Mouse (Mus musculus): ENCODE measurements around the gene Ccr8.

The Ccr8 gene

DNA sequence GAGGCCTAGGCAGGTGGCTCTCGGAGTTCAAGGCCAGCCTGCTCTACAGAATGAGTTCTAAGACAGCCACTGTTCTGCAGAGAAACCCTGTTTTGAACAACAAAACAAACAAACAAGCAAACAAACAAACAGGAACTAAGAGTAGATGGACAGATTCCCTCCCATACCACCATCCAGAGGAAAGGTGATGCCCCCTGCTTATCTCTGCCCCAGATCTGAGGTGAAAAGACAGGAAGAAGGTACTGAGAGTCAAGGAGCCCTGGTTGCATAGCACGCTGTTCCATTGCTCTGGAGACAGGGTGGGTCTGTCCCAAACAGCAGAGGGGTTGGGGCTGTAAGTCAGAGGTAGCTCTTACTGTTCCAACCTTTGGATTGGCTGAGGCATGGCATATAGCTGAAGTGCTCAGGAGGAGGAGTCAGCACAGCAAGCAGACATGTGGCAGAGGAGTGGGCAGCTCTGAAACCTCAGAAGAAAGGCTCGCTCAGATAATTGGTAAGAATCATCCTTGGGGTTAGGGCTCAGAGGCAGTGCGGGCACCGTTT is at the start of gene Ccr8:
Ccr8 (plus strand) TSS at position 419 of the 543 bp plus-strand sequence.
- in situ Hi-C loops (cut with MboI, MseI) = no loop called here

DNA sequence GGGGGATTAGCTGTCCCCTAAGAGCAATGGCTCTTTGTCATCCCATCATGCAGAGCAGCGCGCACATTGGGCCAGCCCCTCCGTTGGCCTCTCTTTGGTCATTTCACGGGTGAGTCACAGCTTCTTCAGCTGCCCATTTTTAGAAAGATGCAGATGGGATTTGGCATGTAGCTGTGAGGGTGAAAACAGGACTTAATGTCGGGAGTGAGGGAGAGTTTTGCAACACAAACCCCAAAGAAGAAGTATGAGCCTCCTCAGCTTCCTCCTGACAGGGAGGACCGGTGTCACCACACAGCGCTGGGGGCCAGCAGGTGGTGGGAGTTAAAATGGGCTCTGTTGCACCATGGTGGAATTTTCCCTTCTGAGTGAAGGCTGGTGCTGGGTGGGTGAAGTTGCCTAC is 48.8 kb upstream of the Ccr8 start:
- in situ Hi-C loops (cut with MboI, MseI) = no loop called here

DNA sequence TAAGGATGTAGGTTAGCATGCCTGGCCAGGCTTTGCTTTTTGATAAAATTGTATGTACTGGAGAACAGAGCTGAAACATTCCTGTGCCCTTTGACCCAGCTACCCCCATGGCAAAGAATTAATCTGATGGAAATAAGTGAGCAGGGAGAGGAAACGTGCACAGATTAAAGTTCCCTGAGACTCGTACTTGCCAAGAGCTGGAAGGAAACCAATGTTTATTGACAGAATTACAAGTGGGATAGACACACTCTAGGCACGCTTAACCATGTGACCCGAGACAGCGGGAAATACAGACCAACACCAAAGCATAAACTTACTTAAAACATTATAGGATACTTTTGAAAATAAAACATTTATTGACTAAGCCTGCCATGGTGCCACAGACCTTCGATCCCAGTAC is 43.4 kb upstream of the Ccr8 start:
- in situ Hi-C loops (cut with MboI, MseI) = no loop called here

GRCm38 (mm10) chr9:120049407-120049806 is 42.5 kb upstream of the Ccr8 start:
- in situ Hi-C loops (cut with MboI, MseI) = no loop called here

DNA sequence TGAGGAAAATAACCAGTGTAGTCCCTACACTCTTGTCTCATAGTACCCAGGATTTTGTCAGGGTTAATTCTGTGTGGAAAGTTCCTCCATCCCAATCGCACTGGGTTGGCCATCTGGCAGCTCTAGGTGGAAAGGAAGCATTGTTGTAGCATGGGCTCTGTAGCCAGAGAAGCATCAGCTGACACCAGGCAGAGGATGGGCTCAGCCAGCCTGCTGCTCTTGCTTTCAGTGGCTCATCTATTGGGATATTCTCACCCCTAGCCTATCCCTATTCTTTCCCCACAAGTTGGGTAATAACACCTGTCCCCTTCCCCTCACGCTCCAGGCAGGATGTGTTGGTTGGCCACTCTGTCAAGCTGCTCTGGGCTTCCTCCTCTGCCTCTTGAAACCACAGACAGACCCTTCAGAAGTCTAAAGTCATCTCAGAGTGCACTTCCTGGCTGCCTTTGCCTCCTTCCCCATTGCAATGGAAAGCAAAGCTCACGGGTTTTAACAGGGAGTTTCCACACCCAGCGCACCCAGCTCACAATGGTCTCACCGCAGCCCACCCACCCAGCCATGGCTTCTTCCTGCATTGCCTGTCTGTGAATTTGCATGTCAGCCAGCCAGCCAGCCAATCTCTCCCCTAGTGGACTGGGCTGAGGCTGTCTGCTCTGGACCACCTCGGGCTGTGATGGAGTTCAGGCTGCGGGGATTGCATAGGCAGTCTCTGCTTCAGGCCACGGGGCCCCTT is 37.2 kb upstream of the Ccr8 start:
- in situ Hi-C loops (cut with MboI, MseI) = no loop called here

GRCm38 (mm10) chr9:120056201-120056600 is 35.7 kb upstream of the Ccr8 start:
- in situ Hi-C loops (cut with MboI, MseI) = no loop called here

DNA sequence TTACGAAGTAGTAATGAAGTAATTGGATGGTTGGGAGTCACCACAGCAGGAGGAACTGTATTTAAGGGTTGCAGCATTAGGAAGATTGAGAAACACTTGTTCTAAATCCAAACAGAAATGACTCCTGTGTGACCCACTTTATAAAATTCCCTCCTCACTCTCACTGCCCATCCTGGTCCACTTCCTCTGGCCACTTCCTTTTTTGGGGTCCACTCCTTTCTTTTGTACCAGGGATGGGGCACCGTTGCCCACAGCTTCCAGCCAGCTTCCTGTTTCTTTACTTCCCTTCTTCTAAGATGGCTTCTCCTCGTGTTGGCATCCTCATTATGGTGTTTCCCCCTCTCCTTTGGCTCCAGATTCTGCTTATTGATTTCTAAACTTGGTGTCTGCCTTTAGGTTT is 33.2 kb upstream of the Ccr8 start:
- in situ Hi-C loops (cut with MboI, MseI) = no loop called here

DNA sequence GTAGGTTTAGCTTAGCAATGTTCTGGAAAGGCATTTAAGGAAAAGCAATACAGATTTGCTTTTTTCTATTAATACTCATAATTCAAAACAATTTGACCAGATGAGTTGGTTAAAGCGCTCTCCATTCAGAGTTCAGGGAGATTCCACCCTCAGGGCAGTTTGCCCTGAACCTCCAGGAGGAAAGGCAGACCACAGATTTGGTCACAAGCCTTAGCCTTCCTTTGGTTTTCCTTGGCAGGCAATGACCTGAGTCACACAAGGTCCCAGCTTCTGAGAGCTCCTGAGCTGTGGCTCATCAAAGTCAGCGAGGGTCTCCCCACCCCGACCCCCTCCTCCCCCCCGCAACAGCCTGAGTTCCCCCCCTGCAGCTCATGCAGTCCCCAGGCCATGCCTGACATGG is 27.6 kb upstream of the Ccr8 start:
- in situ Hi-C loops (cut with MboI, MseI) = no loop called here

DNA sequence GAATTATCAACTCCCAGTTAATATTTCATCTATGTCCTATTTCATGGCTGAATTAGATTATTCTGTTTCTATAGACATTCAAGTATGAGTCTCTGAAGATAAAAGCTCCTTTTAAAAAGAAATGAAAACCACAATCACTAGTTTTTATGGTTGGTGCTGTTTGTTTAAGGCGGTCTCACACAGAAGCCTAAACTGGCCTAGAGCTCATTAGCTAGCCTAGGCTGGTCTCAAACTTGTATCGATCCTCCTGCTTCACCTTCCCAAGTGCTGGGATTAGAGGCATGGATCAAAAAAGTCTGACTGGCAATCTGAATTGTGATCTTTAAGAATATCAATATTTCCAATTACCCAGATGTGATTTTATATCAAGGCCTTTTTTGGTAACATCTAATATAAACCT is 24.3 kb upstream of the Ccr8 start:
- in situ Hi-C loops (cut with MboI, MseI) = no loop called here

- in situ Hi-C loops (cut with MboI, MseI) = no loop called here
Measured at GRCm38 (mm10) chr9:120068047-120068446, 23.9 kb upstream of the Ccr8 start.

DNA sequence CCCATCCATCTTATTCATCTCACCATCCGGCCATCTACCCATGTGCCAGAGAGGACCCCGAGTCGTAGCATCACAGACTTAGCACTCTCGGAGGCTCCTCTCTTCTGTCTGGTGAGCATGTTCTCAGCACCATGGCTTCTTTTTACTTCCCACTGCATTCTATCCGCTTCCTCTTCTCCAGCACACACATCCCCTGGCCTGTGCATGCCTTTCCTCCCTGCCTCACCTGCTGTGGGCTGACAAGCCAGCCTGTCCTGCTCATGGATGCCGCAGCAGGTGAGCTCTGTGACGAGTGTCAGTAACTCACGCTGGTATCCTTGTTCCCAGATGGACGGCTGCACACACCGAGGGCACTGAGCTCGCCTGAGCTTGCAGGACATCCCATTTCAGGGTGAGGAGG is 22.1 kb upstream of the Ccr8 start, which contains the start of gene Cx3cr1:
Cx3cr1 (minus strand) TSS at position 101 of the 400 bp plus-strand sequence.
- in situ Hi-C loops (cut with MboI, MseI) = loop anchor here (10.0 kb wide), 1 partner anchor 65 kb away; no protein-coding TSS in a partner anchor

DNA sequence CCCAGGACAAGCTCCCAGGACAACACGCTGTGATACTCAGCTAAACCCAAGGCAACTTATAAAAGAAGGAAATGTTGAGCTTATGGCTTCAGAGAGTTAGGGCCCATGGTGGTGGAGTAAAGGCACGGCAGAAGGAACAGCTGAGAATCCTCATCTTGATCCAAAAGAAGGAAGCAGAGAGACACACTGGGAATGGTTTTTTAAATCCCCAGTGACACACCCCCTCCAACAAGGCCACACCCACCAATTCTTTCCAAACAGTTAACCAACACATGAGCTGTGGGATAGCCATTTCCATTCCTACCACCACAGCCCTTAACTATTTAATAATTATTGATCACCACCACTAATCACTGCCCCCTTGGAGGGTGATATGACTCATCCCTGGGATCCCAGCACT is 20.7 kb upstream of the Ccr8 start:
- in situ Hi-C loops (cut with MboI, MseI) = loop anchor here (10.0 kb wide), 1 partner anchor 64 kb away; no protein-coding TSS in a partner anchor

GRCm38 (mm10) chr9:120073169-120073568 is 18.7 kb upstream of the Ccr8 start:
- in situ Hi-C loops (cut with MboI, MseI) = loop anchor here (10.0 kb wide), 1 partner anchor 62 kb away; no protein-coding TSS in a partner anchor

- in situ Hi-C loops (cut with MboI, MseI) = loop anchor here (10.0 kb wide), 1 partner anchor 60 kb away; no protein-coding TSS in a partner anchor
Measured at GRCm38 (mm10) chr9:120074516-120074915, 17.4 kb upstream of the Ccr8 start.

DNA sequence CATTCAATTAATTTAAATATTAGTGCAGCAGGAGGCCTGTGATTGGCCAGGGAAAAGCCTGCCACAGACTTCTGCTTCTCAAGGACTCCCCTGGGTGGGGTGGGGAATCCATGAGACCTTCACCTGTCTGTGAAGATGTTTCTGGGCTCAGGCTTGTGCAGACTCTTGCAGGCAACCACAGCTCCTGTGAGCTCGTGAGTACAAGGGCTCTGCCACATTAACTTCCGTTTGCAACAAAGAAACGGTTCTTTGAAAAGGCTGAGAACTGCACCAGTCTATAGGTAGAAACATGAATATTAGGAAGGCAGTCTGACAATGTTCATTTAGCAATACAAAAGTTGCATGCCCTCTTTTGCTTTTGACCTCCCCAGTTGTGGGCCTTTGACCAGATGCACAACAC is 13.7 kb upstream of the Ccr8 start:
- in situ Hi-C loops (cut with MboI, MseI) = loop anchor here (10.0 kb wide), 1 partner anchor 57 kb away; no protein-coding TSS in a partner anchor

- in situ Hi-C loops (cut with MboI, MseI) = loop anchor here (5.0 to 10.0 kb wide), 2 partner anchors 55 to 63 kb away; no protein-coding TSS in a partner anchor
Measured at GRCm38 (mm10) chr9:120079901-120080300, 12.0 kb upstream of the Ccr8 start.

GRCm38 (mm10) chr9:120080546-120081108 is 11.3 kb upstream of the Ccr8 start:
- in situ Hi-C loops (cut with MboI, MseI) = loop anchor here (5.0 kb wide), 1 partner anchor 63 kb away; no protein-coding TSS in a partner anchor

GRCm38 (mm10) chr9:120081247-120081646 is 10.7 kb upstream of the Ccr8 start:
- in situ Hi-C loops (cut with MboI, MseI) = loop anchor here (5.0 kb wide), 1 partner anchor 64 kb away; no protein-coding TSS in a partner anchor

DNA sequence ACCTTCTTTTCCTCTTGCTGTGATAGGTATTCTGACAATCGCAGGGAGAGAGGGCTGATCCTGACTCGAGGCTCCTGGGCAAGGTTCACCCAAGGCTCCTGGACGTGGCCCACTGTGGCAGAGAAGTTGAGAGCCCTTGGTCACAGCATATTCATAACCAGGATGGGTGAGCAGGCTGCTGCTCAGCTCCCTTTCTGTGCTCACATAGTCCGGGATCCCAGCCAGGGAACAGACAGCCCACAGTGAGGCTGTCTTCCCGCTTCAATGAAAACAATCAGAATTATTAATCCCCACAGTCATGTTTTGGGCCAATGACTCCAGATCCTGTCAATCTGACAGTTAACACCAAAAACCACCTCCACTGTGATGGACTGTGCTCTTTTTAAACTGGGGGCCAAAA is 9.9 kb upstream of the Ccr8 start:
- in situ Hi-C loops (cut with MboI, MseI) = loop anchor here (5.0 kb wide), 1 partner anchor 65 kb away; no protein-coding TSS in a partner anchor

DNA sequence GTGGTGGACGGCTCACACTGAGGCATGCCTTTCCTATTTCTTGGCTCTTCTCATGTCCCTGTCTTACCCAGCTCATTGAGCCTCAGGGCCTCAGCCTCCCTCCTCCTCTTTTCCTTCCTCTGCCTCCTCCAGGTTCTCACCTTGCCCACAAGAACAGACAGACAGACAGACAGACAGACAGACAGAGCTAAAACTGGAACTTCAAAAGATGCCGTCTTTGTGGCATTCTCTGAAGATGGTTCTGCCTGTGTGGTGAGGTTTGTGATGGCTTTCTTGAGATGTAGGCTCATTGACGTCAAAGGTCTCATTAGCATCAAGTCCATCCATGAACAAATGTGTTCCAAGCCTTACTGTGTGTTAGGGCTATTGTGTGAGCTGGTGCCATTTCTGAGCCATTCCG is 9.2 kb upstream of the Ccr8 start:
- in situ Hi-C loops (cut with MboI, MseI) = loop anchor here (5.0 kb wide), 1 partner anchor 65 kb away; no protein-coding TSS in a partner anchor

GRCm38 (mm10) chr9:120083158-120083894 is 8.6 kb upstream of the Ccr8 start:
- in situ Hi-C loops (cut with MboI, MseI) = loop anchor here (5.0 kb wide), 1 partner anchor 66 kb away; no protein-coding TSS in a partner anchor
